Mouse (Mus musculus): ENCODE measurements around the gene Klf16. TPM values are rescaled to one million over a fixed set of nuclear protein-coding genes. Genes with fewer than 3 reads are reported as not detected.

Klf16 gene
- total RNA-seq, 2 experiments from 2014 or later = 1.2 to 2.0 TPM

DNA sequence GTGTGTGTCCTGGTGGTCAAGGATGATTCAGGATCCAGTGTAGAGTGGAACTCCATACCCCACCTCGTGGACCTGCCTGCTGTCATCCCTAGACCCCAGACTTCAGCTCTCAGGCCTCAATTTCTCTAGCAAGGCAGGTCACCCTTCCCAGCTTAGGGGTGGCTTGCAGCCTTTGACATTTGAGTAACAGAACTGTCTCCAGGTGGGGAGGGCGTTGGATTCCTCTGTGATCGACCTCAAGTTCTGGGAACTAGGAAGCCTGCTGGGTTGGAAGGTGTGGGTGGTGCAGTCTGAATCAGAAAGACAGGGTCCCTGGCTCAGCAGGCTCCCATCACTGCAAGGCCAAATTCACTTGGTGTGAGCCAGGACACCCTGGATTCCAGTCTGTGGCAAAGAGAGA lies 2.2 kb downstream of the Klf16 start:
- no peak for DNase-seq

DNA sequence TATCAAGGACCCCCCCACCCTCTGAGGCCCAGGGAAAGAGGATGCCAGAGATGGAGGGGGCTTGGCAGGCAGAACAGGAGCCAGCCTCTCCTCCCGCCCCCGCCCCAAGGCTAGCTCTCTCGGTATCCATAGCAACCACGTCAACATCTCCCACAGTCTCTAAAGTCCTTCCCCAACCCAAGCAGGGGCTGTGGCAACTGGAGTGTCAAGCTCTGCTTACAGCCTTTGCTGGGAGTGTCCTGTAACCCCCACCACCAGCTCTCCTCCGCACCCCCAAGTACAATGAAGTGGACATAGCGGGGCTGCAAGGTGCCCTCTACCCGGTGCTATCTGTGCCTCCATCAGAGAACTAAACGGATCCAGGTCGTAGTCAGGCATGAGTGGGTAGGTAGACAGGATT lies 3.2 kb downstream of the Klf16 start:
- DNase-seq = no peak

DNA sequence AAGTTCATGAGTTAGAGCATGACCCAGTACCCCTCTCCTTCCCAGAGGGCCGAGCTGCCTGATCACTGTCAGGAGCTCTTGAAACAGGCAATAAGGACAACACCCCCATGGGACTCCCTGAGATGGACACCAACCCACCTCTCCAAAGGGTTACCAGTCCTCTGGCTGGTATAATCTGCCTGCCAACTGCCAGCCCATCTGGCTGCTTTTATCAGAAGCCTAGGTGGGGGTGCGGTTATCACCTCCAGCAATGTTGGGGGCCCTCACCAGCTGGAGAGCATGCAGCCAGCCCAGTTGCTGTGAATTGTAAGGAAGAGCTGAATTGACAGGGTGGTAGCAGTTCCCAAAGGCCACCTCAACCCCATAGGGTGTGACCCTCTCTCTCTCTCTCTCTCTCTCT lies 4.6 kb downstream of the Klf16 start:
- no peak for DNase-seq

DNA sequence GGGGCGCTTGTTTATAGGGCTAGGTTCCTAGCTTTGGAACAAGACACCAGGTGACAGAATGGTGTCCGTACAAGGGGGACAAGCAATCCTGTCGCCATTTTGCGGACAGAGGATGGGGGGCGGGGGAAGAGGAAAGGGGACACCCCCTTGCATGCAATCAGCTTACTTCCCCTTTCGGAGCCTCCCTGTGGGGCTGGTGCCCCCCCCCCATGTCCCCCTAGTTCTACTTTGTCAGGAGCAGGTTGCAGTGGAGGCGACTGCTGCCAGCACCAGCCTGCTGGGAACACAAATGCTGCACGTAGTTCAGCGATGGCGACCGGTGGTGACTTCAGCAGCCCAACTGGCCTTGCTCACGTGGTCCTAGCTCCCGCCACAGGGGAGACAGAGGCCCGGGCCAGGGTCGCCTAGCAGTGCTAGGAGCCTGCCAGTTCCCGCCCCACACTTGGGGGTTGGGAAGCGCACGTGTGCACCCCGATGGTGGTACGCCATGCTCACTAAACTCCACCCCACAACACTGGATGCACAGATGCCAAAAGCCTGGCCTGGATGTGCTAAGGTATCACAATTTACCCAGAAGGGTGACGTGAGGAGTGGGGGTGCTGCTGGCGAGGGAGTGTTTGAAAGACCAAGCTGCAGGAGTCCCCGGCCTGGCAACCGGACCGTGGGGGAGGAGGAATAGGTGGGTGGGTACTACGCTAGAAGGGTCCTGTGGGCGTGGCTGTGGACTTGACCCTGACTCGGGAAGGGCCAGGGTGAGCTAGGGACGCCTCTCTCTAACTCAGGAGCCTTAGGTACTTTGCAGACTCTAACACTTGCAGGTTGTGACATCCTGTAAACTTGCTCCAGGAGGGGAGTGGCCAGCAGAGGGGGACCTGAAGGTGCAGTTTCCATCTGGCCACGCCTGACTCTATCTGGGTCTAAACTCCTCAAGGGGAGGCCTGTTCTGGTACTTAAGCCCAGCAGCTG lies 6.0 kb downstream of the Klf16 start:
- DNase-seq = no peak

DNA sequence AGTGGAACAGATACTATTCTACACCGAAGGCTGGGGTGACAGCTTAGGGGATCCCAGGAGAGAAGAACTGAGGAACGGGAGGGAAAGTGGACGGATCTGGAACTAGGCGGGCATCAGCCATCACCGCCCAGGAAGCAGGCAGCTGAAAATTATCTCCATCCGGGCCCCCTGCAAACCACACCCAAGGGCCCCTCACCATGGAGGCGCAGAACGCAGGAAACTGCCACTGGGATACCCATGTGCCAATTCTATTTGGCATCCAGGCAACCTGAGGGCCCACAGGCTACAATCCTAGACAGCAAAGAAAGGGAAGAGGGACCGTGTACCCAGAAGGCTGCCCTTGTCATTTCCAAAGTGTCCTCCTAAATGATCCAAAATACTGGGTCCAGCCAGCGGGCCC lies 6.7 kb downstream of the Klf16 start:
- no peak for DNase-seq

DNA sequence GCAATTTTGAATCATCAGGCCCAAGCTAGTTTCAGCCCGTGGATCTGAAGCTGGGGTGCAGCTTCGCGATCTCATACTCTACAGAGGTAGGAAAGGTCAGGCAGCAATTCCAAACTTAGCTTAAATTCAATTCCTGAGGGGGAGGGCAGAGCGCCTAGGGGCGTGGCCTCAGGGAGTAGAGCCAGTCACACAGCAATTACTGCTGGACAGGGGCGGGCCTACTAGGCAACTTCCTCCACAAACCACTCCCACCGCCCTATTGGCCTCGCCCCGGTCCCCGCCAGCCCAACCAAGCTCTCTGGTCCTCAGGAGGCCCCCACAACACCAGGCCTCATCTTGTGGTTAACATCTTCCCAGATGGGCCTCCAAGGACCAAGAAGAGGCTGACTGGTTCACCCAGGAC lies 7.5 kb downstream of the Klf16 start:
- peak; percentile 83 for DNase-seq

DNA sequence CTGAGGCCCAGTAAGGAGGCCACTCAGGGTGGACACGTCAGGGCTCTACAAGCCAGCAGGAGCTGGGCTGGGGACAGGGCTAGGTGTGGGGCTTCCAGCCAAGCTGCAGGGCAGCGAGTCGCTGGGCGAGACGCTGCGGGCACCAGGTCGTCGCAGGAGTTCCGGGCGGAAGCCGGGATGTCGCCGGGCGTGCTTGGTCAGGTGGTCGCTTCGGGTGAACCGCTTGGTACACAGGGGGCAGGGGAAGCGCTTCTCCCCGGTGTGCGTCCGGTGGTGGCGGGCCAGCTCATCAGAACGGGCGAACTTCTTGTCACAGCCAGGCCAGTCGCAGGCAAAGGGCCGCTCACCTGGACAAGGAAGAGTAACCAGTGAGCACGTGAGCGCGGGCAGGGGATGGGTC lies 8.2 kb downstream of the Klf16 start:
- DNase-seq = peak; percentile 11

DNA sequence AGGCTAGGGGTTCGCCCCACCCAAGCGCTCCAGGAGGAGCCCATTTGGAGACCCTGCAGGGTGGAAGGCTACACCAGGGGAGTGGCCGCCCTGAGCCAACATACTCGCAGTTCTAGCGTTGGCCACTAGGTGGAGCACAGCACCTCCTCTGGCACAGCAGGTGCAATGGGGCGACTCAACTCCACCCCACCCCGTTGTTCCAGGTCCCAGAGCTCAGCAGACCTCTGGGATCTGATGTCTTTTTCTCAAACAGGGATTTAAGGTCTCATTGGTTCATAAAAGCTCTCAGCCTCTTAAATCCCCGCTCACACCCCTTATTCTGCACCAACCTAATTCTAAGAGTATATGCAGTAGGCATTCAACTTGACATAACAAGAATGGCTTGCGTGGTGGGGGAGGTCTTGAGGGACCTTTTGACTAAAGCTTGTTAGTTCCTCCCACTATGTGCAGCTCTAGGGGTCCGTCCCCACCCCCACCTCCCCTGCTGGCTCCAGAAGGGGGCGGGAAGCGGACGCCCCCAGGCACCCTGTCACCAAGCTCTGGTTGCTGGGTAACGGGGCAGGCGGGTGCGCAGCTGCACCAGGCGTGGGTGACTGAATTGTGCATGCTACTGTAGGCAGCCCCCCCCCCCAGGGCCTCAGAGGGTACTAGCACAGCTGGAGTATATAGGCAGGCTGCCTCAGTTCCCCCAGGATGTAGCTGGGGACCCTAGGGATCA lies 10.6 kb downstream of the Klf16 start:
- peak; percentile 67 for DNase-seq

DNA sequence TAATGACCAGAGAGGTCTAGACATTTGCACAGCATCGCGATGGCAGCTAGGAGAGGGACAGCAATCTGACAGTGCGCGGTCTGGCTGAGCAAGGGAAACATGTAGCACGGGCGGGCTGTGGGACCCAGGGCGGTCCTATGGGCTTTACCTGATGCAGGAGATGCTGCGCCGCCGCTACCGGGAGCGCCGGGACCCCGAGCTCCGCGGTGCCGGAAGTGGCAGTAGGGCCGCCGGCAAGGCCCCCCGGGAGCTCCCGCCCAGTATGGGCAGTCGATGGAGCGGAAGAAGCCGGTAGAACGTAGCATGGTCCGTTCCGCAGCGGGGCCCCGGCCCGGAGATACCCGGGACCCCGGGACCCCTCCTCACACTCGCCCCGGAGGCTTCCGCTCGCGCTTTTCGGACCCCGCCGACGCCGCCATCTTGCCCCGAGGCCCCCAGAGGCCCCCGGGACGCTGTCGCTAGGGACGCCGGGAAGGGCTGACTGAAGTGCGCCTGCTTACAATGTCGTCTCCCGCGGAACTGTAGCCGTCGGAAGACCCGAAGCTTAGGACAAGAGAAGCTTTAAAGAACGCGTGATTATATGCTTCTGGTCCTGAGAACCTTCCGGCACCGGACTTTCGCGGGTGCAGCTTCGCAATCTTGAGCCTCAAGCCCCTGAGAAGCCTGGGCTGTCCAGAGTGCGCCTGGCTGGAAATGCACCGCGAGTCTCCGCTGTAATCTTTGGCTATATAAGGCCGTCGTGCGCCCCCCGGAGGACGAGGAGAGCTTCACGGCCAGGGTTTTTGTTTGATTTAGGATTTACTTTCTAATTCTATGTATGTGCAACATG lies 15.8 kb downstream of the Klf16 start, which contains the start of gene Rexo1:
TSS of gene Rexo1 (minus strand) at position 445 of the 829 bp plus-strand sequence.
- DNase-seq = peak; percentile 88

DNA sequence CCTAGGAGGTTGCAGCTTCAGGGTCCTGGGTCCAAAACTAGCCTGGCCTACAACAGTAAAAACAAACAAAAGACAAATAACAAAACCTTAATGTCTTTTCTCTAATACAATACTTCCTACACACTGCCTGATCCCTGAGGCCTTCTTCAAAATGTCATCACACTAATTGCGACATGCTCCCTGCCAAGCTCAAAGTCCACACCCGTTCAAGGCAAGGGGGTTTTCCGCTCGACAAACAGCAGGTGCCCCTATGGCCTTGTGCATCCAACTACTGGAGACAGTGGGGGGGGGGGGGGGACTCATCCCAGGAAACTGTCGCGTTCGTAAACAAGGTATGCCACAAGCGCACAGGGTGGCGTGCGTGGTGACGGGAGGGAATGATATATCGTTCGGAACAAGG lies 16.5 kb downstream of the Klf16 start:
- no peak for DNase-seq

DNA sequence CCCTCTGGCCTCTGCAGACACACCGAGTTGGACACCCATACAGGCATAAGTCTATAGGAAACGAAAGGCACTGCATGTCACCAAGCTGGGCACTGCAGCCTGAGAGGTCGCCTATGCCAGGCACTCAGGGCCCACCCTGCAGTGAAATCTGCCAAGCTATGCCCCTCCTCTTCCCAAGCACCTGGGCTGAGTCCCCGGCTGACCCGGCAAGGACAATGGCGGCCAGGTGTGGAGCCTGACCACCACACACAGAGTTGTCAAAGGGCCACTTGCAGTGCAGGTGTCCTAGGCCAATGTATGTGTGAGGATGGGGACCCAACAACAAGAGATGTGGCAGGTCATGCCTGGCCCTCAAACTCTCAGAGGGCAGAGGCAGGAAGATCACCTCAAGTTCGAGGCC lies 17.7 kb downstream of the Klf16 start:
- no peak for DNase-seq

DNA sequence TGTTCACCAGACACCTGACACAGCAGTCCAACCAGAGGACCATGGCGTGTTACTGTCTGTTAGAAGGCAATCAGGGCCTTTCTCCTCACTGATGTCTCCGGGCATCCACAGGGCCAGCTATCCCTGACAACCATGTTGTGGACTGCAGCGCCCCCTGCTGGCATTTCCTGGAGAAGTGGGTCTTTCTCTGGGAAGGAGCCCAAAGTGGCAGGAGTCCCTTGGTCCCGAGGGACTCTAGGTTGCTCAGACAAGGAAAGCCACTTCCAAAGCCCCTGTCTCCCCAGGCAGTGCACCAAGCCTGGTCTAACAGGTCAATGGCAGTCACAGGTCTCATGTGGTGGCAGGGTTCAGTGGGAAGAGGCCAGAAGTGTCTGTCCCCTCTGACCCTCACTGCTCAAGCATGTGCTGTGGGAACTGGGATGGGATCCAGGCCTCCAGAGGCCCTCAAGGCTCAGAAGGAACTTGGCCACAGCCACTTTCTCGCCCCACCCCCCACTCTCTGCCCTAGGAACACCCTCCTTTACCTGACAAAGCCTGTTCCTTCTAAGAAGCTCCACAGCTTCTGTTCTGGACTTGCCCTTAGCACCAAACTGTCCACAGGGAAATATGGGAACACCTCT lies 19.7 kb downstream of the Klf16 start:
- no peak for DNase-seq

DNA sequence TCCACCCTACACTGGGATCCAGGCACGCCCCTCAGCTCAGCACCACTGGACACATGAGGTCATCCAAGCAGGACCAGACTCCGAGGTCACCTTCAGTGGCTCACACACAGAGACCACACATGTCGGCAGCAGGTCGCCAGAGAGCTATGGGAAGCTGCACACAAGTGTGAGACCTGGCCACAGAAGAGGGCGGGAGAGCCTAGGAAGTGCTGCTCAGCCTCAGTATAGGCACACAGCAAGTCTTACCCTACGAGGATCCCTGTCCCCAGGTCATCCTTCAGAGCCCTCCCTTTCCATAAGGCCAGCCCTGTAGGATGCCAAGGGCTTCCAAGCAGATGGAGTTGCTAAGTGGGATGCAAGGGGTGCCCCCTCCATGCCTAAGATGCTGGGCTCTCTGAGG lies 23.1 kb downstream of the Klf16 start:
- DNase-seq = no peak

DNA sequence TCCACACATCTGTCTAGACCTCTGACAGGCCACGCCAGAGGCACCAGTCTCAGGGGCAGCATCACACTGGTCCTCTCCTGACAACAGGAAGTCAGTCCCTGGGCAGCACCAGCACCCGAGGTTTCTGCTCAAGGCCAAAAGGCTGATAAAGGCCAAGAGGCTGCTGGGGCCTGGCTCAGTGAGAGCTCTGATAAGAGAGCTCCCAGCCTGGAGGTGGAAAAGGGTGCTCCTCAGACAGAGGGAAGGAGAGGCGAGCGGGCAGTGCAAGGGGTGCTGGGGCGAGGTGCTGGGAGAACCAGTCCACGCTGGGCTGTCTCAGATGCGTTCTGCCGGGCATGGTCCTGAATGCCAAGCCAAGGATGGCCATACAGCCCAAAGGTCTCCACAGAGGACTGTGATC lies 23.5 kb downstream of the Klf16 start:
- DNase-seq = no peak

DNA sequence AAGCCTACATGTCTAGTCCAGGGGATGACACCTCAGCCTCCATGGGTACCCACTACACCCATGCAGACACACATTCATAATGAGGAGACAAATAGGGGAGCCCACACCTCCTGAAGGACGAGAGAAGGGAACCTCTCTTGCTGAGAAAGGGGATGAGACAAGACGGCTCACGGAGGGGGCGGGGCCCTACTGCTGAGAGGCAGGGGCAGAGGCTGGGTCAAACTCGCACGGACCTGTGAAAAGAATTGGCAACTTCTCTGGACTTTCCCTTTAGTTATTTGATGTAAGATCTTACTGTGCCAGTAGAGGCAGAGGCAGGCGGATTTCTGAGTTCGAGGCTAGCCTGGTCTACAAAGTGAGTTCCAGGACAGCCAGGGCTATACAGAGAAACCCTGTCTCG lies 24.8 kb downstream of the Klf16 start:
- DNase-seq = no peak

DNA sequence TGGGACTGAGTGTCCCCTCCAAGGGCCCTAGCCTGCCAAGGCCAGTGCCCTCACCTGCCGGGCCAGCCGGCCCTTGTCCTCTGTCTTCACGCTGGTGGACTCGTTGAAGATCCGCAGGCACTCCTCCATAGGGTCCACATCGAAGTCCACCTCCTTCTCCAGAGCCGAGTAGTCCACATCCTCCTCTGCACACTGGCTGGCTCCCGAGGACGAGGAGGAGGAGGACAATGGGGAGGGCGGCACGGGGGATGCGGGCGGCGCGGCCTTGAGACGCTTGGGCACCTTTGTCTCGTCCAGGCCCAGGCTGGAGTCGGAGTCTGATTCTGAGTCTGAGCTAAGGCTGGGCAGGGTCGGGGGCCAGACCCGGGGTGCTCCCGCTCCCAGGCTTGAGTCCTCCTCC lies 27.8 kb downstream of the Klf16 start:
- no peak for DNase-seq

DNA sequence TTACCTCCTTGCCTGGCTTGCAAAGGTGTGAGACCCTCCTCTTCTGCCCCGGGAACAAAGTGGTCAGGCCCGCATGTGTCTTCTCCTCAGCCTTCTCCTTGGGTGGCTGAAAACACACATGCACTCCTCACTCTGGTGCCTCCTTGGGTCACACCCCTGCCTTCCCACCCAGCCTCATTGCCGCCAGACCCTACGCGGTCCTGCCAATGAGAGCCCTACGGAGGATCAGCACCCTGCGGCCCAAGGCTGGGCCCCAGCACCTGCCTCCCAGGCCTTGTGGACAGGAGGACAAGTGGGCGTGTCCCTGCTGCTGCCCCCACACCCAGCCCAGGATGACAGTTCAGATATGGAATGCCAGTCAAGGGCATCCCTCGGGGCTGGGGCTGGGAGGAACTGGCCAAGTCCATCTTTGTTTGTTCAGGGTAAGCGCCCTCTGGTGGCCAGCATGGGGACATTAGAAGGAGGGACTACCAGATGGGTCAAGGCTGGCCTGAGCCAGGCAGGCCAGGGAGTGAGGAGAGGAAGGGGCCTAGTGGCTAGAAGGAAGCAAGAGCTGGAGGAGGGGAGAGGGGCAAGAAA lies 28.6 kb downstream of the Klf16 start:
- no peak for DNase-seq

DNA sequence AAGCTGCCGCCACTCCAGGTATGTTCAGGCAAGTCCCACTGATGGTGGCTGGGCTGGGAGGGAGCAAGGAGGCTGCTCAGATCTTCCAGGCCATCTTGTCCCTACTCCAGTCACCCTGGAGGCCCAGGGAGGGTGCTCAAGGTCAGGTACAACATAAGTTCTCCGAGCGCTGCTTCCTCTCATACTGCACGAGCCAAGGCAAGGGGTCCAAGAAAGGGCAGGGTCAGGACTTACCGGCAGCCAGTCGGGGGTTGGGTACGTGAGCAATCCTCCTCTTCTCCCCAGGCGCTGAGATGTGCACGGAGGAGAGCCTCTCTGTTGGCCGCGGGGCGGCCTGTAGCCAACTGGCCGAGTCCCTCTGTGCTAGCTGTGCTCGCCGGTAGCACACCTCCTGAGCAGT lies 29.6 kb downstream of the Klf16 start:
- no peak for DNase-seq

DNA sequence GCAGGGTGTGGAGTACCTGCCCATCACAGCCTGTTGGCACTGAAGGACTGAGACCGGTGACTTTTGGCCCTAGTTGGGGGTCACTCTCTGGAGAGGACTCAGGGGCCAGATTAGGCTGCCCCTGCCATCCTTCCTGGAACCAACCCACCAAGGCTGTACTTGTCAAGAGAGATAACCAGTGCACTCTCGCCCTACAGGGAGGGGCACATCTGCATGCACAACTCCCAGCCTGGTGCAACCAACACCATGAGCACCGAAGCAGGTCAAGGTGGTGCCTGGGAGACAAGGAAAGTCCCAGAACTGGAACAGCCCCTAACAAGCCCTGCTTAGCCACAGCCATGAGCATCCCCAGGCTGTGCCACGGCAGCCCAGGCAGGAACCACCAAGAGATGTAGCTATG lies 30.2 kb downstream of the Klf16 start:
- no peak for DNase-seq

DNA sequence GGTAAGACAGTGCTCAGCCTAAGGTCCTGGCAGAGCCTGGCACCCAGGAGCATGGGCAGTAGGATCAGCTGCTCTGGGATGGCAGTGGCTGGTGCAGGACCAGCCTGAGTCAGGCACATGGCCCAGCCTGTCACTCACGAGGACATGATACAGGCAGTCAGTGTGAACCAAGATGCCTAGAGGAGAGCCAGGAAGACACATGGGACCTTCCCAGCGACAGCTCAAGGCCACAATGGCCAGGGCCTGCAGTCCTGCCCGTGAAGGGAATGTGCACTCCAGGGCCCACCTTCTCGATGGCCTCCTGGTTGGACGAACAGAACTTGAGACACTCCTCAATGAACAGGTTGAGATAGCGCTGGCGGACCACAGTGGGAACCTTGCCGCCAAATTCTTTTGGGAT lies 31.5 kb downstream of the Klf16 start:
- no peak for DNase-seq

DNA sequence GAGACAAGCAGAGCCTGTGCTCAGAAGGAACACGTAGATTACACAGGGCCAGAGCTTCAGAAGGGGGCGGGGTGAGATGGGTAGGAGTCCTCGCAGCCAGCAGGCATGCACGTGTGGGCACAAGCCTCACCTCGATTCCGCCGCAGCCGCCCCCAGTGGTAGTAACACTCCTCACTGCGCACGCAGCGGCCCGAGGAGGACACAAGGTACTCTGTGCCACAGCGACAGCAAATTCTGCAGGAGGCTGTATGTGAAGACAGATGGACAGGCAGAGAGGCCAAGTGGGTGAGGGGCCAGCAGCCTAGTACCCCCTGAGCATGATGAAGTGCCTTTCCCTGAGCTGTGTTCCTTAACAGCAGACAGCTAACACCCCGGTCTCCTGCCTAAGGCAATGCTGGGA lies 33.2 kb downstream of the Klf16 start:
- DNase-seq = no peak

DNA sequence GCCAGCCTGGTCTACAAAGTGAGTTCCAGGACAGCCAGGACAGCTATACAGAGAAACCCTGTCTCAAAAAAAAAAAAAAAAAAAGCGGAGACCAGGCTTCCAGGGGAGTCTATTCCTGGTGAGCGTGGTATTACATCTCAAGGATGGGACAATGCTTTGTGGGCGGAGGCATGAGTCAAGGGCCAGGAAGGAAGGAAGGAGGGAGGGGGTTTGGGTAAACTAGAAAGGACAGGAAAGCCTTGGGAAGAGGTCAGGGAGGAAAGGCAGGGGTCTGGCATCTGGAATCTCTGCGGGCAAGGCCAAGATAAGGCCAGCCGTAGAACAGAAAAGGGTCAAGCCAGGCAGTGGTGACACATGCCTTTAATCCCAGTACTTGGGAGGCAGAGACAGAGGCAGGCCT lies 37.6 kb downstream of the Klf16 start:
- DNase-seq = no peak

Measured in gastrocnemius, postnatal 25 days (tissue).